Mouse (Mus musculus): ENCODE results near the gene Cacnb3. TPM values are rescaled to one million over a fixed set of nuclear protein-coding genes. Genes with fewer than 3 reads are reported as not detected.

Gene Cacnb3
- polyA plus RNA-seq, 1 experiment from 2014 or later: 43.1 TPM

Other genes starting within 250 kb of the Cacnb3 start
- not detected in 2 replicates for gene Olfr283, start 249.9 kb upstream of the Cacnb3 start, polyA plus RNA-seq (2016; fragmentation: Nextera tagmentation; extraction: Ambion mirVana)
- not detected in 2 replicates for gene Olfr282, start 199.6 kb upstream of the Cacnb3 start, polyA plus RNA-seq (2016; fragmentation: Nextera tagmentation; extraction: Ambion mirVana)
- gene Olfr281, start 178.3 kb upstream of the Cacnb3 start, polyA plus RNA-seq (2016; fragmentation: Nextera tagmentation; extraction: Ambion mirVana): not detected in 2 replicates
- gene OR5BS1P, start 160.9 kb upstream of the Cacnb3 start, polyA plus RNA-seq (2016; fragmentation: Nextera tagmentation; extraction: Ambion mirVana): not detected in 2 replicates
- gene Lalba, start 148.1 kb upstream of the Cacnb3 start, polyA plus RNA-seq (2016; fragmentation: Nextera tagmentation; extraction: Ambion mirVana): 0.38 TPM in 1 of 2 replicates, not detected in the other
- not detected in 2 replicates for gene Olfr279, start 138.4 kb upstream of the Cacnb3 start, polyA plus RNA-seq (2016; fragmentation: Nextera tagmentation; extraction: Ambion mirVana)
- gene Kansl2, start 96.6 kb upstream of the Cacnb3 start, polyA plus RNA-seq (2016; fragmentation: Nextera tagmentation; extraction: Ambion mirVana): 190 and 192 TPM in 2 replicates
- gene Ccnt1, start 59.9 kb upstream of the Cacnb3 start, polyA plus RNA-seq (2016; fragmentation: Nextera tagmentation; extraction: Ambion mirVana): 54.0 and 59.4 TPM in 2 replicates
- 0.69 TPM in 1 of 2 replicates, not detected in the other for gene 4930415O20Rik, start 59.8 kb upstream of the Cacnb3 start, polyA plus RNA-seq (2016; fragmentation: Nextera tagmentation; extraction: Ambion mirVana)
- 22.1 and 25.7 TPM in 2 replicates for gene Adcy6, start 20.8 kb upstream of the Cacnb3 start, polyA plus RNA-seq (2016; fragmentation: Nextera tagmentation; extraction: Ambion mirVana)
- 24.5 and 31.5 TPM in 2 replicates for gene Ddx23, start 32.1 kb downstream of the Cacnb3 start, polyA plus RNA-seq (2016; fragmentation: Nextera tagmentation; extraction: Ambion mirVana)
- gene Rnd1, start 46.6 kb downstream of the Cacnb3 start, polyA plus RNA-seq (2016; fragmentation: Nextera tagmentation; extraction: Ambion mirVana): 0.24 and 0.54 TPM in 2 replicates
- 0.50 and 0.70 TPM in 2 replicates for gene Ccdc65, start 77.4 kb downstream of the Cacnb3 start, polyA plus RNA-seq (2016; fragmentation: Nextera tagmentation; extraction: Ambion mirVana)
- gene Fkbp11, start 97.4 kb downstream of the Cacnb3 start, polyA plus RNA-seq (2016; fragmentation: Nextera tagmentation; extraction: Ambion mirVana): 25.4 and 28.0 TPM in 2 replicates
- gene Arf3, start 132.4 kb downstream of the Cacnb3 start, polyA plus RNA-seq (2016; fragmentation: Nextera tagmentation; extraction: Ambion mirVana): 46.5 and 54.1 TPM in 2 replicates
- 1.5 and 1.7 TPM in 2 replicates for gene Wnt10b, start 147.3 kb downstream of the Cacnb3 start, polyA plus RNA-seq (2016; fragmentation: Nextera tagmentation; extraction: Ambion mirVana)
- not detected in 2 replicates for gene Wnt1, start 159.0 kb downstream of the Cacnb3 start, polyA plus RNA-seq (2016; fragmentation: Nextera tagmentation; extraction: Ambion mirVana)
- 0.23 TPM in 1 of 2 replicates, not detected in the other for gene Ddn, start 178.7 kb downstream of the Cacnb3 start, polyA plus RNA-seq (2016; fragmentation: Nextera tagmentation; extraction: Ambion mirVana)
- 81.4 and 88.4 TPM in 2 replicates for gene Prkag1, start 200.7 kb downstream of the Cacnb3 start, polyA plus RNA-seq (2016; fragmentation: Nextera tagmentation; extraction: Ambion mirVana)
- gene Kmt2d, start 240.4 kb downstream of the Cacnb3 start, polyA plus RNA-seq (2016; fragmentation: Nextera tagmentation; extraction: Ambion mirVana): 13.0 and 14.4 TPM in 2 replicates

Measured in limb, embryonic 12.5 days (tissue).